Mouse (Mus musculus): ENCODE results near the gene Gnb3.
"Not testable (repeated sequence)": the region's sequence is repeated elsewhere in the genome, so short reads cannot be mapped to it uniquely, and the experiment has no call there.

Gene Gnb3

DNA sequence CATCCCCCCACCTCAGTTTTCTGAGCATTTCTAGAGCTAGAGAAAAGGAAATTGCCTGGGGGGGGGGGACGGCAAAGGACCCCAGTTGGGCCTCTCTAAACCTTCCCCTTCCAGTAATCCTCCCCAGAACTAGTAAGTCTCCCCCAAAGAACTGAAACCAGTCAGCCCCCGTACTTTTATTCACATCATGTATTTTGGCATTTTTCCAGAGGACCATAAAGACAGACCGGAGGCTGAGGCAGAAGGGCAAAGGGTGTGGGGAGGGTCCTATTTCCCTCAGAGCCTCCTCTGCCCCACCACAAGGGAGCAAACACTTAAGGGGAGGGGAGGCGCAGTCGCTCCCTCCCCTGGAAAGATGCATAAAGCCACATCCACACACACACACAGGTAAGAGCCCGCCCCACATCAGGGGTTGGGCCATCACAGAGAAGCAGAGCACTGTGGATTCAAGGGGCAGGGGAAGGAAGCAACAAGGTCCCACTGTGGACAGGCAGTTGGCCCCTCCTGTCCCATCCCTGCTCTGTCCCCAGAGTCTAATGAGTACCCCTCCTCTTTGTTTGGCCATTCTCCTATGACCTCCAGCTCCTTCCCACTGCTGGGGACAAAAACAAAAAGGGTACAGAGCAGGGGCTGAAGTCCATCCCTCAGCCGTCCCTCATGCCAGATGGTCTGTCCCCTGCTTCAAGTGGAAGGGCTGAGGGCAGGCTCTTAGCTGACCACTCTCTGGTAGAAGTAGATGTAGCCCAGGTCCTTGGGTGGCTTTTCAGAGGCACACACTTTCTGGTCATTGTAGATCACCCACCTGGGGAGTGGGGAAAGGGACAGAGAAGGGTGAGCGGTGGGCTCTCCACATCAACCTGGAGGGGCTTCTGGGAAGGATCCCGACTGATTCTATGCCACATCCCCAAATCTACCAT is 25.0 kb downstream of the Gnb3 start:
- no peak for DNase-seq (ENCODE audit: low spot score)

DNA sequence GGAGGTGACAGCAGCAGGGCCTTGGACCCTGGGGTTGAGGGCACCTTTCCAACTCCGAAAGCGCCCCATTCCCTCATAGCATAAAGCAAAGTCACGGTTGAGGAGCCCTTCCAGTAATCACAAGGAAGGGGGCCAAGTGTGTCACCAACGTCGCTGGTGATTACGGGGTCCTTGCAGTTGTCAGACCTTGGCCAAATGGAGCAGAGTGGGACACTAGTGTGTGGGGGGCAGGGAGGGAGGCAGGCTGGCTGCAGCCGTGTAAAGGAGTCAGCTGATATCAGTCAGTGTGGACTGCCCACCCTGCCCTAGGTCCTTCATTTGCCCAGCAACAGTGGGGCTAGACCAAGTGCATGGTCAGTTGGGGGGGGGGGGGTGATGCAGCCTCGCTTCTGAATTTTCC is 25.6 kb downstream of the Gnb3 start:
- DNase-seq (ENCODE audit: low spot score): no peak

DNA sequence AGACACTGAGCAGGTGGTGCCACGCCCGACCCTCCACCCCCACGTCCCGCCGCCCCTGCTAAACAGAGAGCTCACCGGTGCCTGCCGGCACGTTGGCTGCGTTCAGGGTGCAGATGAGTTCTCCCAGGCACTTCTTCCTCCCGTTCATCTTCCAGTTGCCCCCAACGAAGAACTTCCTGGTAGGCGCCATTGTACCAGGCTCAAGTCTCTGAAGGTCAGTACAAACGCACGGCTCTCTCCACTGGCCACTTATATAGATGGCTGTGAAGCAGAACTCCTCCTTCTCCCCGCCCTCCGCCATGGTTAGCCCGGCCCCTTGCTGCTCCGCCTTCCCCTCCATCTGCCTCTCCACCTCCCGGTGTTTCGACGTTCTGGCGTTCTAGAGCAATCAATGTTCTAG is 26.1 kb downstream of the Gnb3 start, which contains the start of gene Tpi1:
Gene Tpi1 (minus strand): TSS at position 364 of the 400 bp plus-strand sequence.
- peak; percentile 92 for DNase-seq (ENCODE audit: low spot score)

DNA sequence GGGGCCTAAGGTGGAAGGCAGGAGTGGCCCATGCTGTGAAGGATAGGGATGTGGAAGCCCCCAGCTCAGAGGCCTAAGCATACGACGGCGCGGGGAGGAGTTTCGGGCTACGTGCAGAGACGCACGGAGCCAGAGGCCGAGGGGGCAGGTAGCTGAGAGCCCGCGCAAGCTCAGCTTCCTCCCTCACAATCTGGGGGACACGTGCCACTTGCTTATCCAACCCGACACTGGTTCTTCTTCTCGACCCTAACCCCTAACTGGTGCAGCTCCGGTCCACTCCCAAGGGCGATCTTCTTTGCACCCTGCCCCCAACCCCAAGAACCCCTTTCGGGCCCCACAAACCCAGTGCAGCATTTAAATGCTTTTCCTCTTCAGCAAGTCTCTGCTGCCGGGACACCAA is 26.6 kb downstream of the Gnb3 start:
- peak; percentile 56 for DNase-seq (ENCODE audit: low spot score)

DNA sequence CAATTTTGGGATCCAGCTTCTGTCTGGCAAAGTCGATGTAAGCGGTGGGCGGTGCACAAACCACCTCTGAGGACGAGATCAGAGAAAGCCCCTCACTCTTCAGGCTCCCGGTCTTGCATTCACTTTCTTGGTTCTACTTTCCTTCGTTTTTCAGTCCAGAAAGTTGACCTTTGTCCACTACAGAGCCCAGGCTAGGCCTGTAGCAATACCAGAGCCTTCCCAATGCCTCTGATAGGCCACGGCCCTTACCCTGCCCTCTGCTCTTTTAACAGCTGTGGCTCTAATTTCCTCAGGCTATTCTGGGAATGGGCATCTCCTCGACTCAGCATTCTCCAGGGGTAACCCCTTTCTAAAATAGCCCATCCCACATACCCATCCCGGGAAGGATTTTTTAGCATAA is 27.2 kb downstream of the Gnb3 start:
- no peak for DNase-seq (ENCODE audit: low spot score)

DNA sequence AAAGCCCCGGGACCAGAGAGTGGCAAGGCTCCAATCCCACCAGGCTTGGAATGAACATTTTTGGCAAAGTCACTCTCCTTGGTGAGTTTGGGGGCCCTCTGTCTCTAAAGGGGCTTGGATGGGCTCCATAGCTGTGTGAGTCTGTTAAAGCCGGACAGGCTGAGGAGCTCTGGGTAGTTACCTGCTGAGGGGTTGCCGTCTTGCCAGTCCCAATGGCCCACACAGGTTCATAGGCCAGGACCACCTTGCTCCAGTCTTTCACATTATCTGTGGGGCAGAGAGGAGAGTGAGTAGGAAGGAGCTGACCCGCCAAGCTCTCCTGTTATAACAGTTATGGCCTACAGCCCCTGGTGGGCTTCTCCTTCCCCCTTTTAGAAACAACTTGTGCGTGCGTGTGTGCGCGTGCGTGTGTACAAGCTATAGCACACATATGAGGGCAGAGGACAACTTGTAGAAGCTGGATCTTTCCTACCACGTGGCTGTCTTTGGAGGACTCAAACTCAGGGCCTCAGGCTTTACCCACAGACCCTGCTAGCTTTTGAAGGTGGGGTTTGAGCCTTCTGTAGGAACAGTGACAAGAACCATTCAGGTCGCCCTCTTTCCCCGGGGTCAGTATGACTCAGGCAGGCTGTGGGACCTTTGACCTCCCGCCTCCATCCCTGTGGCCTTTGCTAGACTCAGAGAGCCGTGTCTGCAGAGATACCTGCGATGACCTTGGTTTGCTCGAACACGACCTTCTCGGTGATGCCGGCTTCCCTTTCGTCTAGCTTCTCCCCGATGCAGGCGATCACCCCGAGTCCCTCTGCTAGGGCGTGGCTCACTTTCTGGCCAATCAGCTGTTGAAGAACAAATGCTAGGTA is 28.1 kb downstream of the Gnb3 start:
- DNase-seq (ENCODE audit: low spot score): no peak

DNA sequence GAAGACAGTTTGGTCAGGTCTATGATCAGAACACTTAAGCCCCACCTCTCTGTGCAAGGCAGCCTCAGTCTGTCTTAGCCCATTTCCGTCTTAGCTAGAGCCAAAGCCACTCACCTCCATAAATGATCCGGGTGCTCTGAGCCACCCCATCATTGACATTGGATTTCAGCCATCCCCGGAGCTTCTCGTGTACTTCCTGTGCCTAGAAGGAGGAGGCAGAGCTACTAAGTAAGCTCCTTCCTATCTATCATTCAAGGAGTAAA is 28.7 kb downstream of the Gnb3 start:
- DNase-seq (ENCODE audit: low spot score): no peak

DNA sequence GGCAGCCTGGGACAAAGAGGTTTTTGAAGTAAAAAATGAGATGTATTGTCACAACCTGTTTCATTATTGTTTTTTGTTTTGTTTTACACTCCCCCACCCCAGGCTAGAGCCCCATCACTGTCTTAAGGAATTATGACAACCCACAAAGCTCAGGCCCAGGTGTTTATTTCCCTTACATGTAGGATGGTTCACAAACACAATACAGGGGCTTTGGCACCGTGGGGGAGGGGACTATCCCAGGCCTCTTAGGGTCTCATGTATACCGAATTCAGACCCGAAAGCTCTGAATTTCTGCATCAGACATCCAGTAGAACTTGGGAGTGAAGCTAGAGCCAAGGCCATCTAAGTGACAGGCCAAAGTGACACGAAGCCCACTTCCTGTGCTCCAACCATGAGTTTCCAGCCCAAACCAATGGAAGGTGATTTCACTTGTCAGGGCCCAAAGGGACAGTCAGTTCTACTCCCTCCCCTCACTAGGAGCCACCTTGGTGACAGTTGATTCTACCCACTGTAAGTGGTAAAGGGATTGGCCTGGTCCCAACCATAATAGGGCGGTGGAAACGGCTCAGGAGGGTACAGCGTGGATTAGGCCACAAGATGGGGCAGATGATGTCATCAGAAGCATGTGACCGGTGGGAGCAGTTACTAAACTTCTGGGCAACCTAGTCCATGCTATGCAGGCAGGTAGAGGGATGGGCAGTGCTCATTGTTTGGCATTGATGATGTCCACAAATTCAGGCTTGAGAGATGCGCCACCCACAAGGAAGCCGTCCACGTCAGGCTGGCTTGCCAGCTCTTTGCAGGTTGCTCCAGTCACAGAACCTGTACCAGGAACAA is 29.3 kb downstream of the Gnb3 start:
- not testable (repeated sequence) for DNase-seq (ENCODE audit: low spot score)

DNA sequence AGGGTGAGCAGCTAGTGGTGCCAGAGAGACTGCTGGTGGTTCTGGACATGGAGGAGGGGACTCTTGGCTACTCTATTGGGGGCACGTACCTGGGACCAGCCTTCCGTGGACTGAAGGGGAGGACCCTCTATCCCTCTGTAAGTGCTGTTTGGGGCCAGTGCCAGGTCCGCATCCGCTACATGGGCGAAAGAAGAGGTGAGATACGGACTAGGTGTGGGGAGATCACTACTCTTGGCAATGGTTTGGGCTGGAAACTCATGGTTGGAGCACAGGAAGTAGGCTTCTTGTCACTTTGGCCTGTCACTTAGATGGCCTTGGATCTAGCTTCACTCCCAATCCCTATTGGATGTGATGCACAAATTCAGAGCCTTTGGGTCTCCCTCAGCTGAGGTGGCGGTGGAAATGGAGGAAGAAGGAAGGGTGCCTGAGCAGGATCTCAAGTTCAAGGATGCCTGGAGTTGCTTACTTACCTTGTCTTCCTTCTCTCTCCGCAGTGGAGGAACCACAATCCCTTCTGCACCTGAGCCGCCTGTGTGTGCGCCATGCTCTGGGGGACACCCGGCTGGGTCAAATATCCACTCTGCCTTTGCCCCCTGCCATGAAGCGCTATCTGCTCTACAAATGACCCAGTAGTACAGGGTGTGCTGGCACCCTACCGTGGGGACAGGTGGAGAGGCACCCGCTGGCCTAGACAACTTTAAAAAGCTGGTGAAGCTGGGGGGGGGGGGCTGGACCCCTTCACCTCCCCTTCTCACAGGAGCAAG is 30.1 kb downstream of the Gnb3 start:
- DNase-seq (ENCODE audit: low spot score): no peak

DNA sequence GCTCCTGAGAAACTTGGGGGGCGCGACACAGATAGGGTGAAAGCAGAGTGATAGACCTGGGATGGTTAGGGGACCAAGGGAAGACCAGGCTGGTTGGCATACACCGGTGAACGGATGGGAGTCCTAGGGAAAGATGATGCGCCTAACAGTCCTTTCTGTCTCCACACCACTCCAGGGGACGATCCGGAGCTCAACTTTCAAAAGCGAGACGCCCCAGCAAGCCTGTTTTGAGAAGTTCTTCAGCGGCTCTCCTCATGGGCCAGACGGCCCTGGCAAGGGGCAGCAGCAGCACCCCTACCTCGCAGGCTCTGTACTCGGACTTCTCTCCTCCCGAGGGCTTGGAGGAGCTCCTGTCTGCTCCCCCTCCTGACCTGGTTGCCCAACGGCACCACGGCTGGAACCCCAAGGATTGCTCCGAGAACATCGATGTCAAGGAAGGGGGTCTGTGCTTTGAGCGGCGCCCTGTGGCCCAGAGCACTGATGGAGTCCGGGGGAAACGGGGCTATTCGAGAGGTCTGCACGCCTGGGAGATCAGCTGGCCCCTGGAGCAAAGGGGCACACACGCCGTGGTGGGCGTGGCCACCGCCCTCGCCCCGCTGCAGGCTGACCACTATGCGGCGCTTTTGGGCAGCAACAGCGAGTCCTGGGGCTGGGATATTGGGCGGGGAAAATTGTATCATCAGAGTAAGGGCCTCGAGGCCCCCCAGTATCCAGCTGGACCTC is 30.9 kb downstream of the Gnb3 start:
- DNase-seq (ENCODE audit: low spot score): peak; percentile 84

DNA sequence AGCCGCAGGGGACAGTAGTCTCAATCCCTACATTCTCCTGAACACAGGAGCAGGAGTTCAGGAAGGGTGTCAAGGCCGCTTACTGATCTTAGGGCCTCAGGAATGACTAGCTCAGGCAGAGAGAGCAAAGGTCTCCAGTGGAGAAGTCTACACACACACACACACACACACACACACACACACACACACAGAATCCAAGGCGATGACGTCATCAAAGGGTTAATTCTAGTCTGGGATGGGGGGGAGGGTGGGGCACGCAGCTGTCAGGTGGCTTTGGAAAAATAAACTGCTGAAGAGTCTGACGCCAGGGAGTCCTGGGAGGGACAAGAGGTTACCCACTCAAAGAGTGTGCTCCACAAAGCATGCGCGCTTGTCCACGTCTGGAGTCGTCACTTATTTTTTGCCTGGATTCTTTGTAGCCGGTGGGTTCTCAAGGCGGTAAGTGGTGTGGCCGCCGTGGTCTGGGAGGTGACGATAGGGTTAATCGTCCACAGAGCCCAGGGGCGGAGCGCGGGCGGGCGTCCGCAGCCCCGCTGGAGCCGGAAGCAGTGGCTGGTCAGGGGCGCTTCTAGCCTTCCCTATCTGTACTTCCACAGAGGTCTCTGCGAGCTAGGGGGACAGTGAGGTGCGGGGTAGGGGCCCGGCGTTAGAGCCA is 31.6 kb downstream of the Gnb3 start, which contains the start of gene Spsb2:
Gene Spsb2 (plus strand): TSS at position 304 of the 655 bp plus-strand sequence.
- peak; percentile 77 for DNase-seq (ENCODE audit: low spot score)

DNA sequence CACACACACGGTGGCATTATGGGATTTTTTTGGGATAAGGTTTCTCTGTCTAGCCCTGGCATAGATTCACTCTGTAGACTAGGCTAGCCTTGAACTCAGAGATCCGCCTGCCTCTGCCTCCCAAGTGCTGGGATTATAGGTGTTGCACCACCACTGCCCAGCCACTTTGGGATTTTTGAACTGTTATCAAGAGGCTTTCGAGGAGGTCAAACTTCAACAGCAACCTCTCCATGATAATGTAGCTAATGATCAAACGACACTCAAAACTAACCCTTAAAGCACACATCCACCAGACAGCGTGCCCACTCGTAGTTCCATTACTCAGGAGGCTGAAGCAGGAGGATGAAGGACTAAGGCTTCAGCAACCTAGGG is 32.1 kb downstream of the Gnb3 start:
- DNase-seq (ENCODE audit: low spot score): no peak

DNA sequence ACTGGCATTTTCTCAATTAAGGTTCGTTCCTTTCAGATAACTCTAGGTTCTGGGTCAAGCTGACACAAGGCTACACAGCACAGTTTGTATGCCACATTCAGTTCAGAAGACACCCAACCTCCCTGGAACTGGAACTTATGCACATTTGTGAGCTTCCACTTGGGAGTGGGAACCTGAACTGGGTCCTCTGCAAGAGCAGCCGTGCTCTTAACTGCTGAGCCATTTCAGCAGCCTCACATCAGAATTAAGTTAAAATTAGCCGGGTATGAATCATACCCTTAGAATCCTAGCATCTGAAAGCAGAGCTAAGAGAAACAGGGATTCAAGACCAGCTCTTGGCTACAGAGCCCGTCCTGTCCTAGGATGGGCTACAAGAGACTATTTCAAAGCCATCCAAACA is 32.7 kb downstream of the Gnb3 start:
- DNase-seq (ENCODE audit: low spot score): peak; percentile 59

DNA sequence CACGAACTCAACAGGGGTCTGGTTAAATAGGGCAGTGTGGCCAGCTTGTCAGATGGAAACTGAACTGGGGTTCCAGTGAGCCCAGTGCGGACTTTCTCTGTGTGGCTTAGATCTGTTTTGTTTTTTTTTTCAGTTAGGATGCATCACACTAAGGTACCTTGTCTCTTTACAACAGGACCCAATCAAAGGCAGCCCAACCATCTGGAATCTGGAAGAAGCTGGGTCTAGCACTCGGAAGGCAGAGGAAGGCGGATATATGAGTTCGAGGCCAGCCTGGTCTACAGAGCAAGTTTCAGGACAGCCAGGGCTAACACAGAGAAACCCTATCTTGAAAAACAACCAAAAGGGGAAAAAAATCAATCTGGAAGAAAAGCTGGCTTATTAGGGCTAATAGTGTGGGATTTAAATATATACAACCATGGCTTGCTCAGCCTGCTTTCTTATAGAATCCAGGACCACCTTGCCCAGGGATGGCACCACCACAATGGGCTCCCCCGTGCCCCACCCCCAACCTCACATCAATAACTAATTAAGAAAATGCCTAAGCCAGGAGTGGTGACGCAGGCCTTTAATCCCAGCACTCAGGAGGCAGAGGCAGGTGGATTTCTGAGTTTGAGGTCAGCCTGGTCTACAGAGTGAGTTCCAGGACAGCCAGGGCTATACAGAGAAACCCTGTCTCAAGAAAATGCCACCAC is 33.5 kb downstream of the Gnb3 start:
- DNase-seq (ENCODE audit: low spot score): no peak

DNA sequence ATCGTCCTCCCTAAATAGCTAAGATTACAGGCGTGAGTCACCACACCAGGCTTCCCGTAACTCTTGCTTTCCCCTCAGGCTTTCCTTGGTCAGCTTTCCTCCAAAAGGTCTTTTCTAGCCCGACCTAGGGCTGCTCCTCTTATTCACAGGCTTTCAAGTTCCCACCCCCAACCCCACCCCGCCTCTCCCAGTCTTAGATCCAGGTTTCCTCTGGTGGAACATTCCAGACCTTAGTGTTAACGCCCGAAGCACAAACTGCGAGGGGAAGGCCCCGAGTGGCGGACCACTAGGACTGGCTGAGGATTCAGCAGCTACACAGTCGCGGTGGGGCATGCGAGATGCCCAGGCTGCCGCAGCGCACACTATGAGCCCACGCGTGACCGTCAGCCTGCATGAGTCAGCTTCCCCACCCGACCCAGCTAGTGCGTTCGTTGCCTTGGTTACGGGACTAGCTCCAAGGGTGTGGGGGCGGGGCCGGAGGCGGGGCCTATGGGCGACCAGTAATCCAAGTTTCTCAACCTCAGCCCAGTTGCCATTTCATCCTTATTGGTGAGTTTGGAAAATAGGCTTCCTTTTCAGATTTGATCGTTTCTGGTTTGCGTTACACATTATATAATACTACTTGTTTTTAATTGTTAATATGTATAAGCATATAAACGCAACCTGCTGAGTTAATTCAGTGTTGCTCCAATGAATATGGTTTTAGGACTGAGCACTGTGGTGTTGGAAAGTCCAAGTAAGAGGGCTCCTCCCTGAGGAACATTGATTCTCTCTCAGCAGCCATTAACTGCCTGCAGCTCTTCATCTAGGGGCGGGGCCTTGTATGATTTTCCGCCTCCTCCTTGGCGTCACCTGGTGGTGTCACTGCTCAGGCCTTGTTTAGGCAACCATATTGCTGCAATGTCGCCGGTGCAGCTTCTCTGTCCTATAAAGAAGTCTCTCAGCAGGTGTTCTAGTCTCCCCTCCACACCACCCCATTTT is 34.4 kb downstream of the Gnb3 start:
- peak; percentile 96 for DNase-seq (ENCODE audit: low spot score)

DNA sequence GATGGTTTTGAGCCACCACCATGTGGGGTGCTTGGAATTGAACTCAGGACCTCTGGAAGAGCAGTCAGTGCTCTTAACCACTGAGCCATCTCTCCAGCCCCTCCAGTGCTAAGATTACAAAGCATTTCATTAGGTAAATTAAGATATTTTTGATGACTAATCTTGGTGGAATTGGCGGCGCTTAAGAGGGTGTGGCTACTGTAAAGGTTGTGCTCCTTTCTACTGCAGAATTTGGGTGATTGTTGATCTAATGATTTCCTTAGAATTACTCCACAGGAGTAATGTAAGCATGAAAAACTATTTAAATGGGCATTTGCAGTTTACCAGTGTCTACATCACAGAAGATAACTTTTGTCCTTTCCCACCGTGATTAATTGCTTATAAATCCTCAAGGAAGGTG is 35.7 kb downstream of the Gnb3 start:
- DNase-seq (ENCODE audit: low spot score): peak; percentile 49

DNA sequence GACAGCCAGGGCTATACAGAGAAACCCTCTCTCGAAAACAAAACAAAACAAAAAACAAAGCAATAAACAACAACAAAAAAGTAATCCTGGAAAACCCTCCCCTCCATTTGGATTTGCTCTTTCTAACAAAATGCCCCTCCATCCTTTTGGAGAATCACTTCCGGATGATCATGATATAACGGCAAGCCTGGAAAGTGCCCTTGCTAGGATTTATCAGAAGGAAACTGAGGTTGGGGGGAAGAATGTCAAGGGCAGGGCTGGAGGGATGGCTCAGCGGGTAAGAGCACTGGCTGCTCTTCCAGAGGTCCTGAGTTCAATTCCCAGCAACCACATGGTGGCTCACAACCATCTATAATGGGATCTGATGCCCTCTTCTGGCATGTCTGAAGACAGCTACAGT is 36.4 kb downstream of the Gnb3 start:
- DNase-seq (ENCODE audit: low spot score): not testable (repeated sequence)

DNA sequence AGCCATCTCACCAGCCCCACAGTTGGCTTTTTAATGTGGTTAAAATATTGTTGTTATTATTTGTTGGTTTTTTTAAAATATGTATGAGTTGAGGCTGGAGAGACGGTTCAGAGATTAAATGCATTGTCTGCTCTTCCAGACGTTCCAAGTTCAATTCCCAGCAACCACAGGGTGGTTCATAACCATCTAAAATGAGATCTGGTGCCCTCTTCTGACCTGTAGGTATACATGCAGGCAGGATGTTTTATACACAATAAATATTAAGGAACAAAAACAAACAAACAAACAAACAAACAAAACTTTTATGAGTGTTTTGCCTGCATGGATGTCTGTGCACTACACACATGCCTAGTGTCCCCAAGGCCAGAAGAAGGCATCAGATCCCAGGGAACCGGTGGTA is 37.0 kb downstream of the Gnb3 start:
- no peak for DNase-seq (ENCODE audit: low spot score)
